Mouse (Mus musculus) kidney, adult 2 months (tissue): Measurements from ENCODE around the gene Cacna1d. TPM values are rescaled to one million over a fixed set of nuclear protein-coding genes. Genes with fewer than 3 reads are reported as not detected.

Experiments used
- DNase-seq: peaks from one replicate; pipeline ENCODE4 v3.0.0; 2021
- H3K27ac ChIP-seq: fragments of 200-500 bp; 2 replicates; pipeline ENCODE4 v1.5.1; 2012; ENCODE audit warnings: low read depth, low read length, control low read depth, inconsistent platforms; ENCODE audit not compliant: insufficient read depth
- H3K27me3 ChIP-seq: fragments of 200-500 bp; replicated peaks from 2 replicates; pipeline ENCODE4 v1.6.1; 2012; ENCODE audit warnings: mild to moderate bottlenecking, moderate library complexity, low read length, inconsistent platforms; ENCODE audit not compliant: control insufficient read depth, insufficient read depth
- H3K36me3 ChIP-seq: fragments of 200-500 bp; 2 replicates; pipeline ENCODE4 v1.6.1; 2012; ENCODE audit warnings: mild to moderate bottlenecking, moderate library complexity, low read length, inconsistent platforms; ENCODE audit not compliant: control insufficient read depth, insufficient read depth
- H3K4me1 ChIP-seq: fragments of 200-500 bp; 2 replicates; pipeline ENCODE4 v1.6.1; 2011; ENCODE audit warnings: low read length; ENCODE audit not compliant: control insufficient read depth, insufficient read depth
- H3K4me3 ChIP-seq: fragments of 200-500 bp; 2 replicates; pipeline ENCODE4 v1.5.1; 2011; ENCODE audit warnings: mild to moderate bottlenecking, low read depth, low read length, control low read depth; ENCODE audit not compliant: insufficient read depth
- CTCF ChIP-seq: fragments of 200-500 bp; conservative IDR thresholded peaks from 2 replicates; pipeline ENCODE4 v1.5.1; 2011; ENCODE audit warnings: low read depth, mild to moderate bottlenecking, control low read depth, low read length, moderate library complexity, mixed read lengths; ENCODE audit not compliant: insufficient read depth, insufficient read length
- POLR2A ChIP-seq: fragments of 200-500 bp; IDR thresholded peaks from one replicate; pipeline ENCODE4 v1.6.1; 2011; ENCODE audit warnings: low read depth, low read length, control low read depth
- WGBS: fragments of 180-500 bp; shearing (Covaris S2); methylation state at CpG from one replicate; pipeline ENCODE4 v1.1.7; 2018; 5-methylcytosine and 5-hydroxymethylcytosine counted together
- polyA plus RNA-seq: library from polyadenylated mRNA; depleted of rRNA; stranded (reverse); fragments of >200 nt; gene quantifications from 2 replicates; pipeline ENCODE4 v1.2.3, GENCODE M21; 2012

Cacna1d gene
- polyA plus RNA-seq, 1 experiment: 4.0 TPM

GRCm38 (mm10) chr14:30297492-30297891 lies 193.8 kb downstream of the Cacna1d start:
- 95% methylated on average over 11 of the region's 11 CpGs for WGBS
- no peak overlapping the region for H3K4me3 ChIP-seq
- DNase-seq: no peak
- no peaks in the 10 kb centered on the region for H3K27me3 ChIP-seq
- no peak overlapping the region for H3K27ac ChIP-seq
- H3K36me3 ChIP-seq: no peaks in the 10 kb centered on the region
- TF ChIP-seq CTCF (no peak), POLR2A (no peak)
- no peaks in the 10 kb centered on the region for H3K4me1 ChIP-seq

- no peak overlapping the region for H3K4me3 ChIP-seq
- H3K27ac ChIP-seq: no peak overlapping the region
- H3K4me1 ChIP-seq: no peaks in the 10 kb centered on the region
- DNase-seq: no peak
- TF ChIP-seq CTCF: no peak
- no peak for TF ChIP-seq POLR2A
- H3K27me3 ChIP-seq: no peaks in the 10 kb centered on the region
- 44% methylated on average over 1 of the region's 1 CpGs for WGBS
- H3K36me3 ChIP-seq: no peaks in the 10 kb centered on the region
These were observed 199.2 kb downstream of the Cacna1d start for GRCm38 (mm10) chr14:30292135-30292463.

DNA sequence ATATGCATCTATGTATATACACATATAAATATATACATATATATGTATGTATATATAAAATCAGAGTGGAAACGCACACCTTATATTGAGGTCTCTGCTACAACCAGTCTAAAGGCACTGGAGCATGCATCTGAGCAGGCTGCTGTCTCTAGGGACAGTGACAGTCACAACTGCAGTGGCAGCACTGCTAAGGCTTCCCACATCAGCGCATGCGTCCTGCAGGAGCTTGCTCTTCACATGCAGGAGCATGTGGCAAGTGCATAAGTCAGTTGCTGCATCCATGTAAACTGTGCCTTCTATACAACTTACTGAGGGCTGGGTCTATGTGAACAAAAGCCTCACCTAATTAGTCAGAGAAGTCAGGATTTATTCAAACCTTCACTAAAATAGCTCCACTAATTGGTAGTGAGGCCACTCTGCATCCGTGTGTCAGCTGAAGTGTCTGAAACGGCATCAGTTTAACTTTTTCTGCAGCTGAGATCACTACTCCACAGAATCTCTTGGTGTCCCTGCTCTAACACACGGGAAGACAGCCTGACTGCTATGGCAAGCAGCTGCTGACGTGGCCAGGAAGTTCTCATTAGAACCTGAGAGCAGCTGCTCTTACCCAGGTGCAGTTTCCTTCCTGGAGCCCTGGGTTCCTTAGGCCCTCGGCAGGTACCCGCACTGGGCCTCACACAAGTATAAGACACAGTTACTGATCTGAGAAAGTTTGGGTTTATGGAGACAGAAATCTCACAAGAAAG lies 199.7 kb downstream of the Cacna1d start:
- 59% methylated on average over 9 of the region's 9 CpGs for WGBS
- H3K27ac ChIP-seq: no peak overlapping the region
- DNase-seq: no peak
- no peaks in the 10 kb centered on the region for H3K4me1 ChIP-seq
- TF ChIP-seq POLR2A: no peak
- TF ChIP-seq CTCF: no peak
- no peak overlapping the region for H3K4me3 ChIP-seq
- H3K36me3 ChIP-seq: no peaks in the 10 kb centered on the region
- H3K27me3 ChIP-seq: no peaks in the 10 kb centered on the region

GRCm38 (mm10) chr14:30284446-30284845 lies 206.8 kb downstream of the Cacna1d start:
- Histone ChIP-seq H3K4me3 (no peak overlapping the region), H3K36me3 (no peaks in the 10 kb centered on the region), H3K27me3 (no peaks in the 10 kb centered on the region), H3K27ac (no peak overlapping the region), H3K4me1 (no peaks in the 10 kb centered on the region)
- WGBS: 52% methylated on average over 10 of the region's 10 CpGs
- TF ChIP-seq POLR2A (no peak), CTCF (no peak)
- no peak for DNase-seq

DNA sequence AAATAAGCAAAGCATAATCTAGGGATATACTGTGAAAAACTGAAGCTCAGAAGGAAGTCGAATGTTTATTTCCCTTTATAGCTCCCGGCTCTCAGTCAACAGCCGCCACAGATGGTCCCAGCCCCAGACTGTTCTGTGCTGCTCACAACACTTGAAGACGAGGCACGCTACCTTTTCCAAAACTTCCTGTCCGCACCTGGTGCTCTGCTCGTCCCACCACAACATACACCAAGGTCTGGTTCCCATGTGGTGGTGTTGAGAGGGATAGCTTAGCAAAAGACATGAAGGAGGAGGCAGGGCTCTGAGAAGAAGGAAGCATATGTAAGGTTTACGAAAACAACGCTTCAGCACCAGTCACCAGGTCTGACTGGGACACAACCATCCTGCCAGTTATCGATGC lies 207.2 kb downstream of the Cacna1d start:
- no peak overlapping the region for H3K4me3 ChIP-seq
- no peaks in the 10 kb centered on the region for H3K4me1 ChIP-seq
- WGBS: 58% methylated on average over 10 of the region's 10 CpGs
- H3K27ac ChIP-seq: no peak overlapping the region
- TF ChIP-seq POLR2A (no peak), CTCF (no peak)
- no peak for DNase-seq
- H3K36me3 ChIP-seq: no peaks in the 10 kb centered on the region
- no peaks in the 10 kb centered on the region for H3K27me3 ChIP-seq

DNA sequence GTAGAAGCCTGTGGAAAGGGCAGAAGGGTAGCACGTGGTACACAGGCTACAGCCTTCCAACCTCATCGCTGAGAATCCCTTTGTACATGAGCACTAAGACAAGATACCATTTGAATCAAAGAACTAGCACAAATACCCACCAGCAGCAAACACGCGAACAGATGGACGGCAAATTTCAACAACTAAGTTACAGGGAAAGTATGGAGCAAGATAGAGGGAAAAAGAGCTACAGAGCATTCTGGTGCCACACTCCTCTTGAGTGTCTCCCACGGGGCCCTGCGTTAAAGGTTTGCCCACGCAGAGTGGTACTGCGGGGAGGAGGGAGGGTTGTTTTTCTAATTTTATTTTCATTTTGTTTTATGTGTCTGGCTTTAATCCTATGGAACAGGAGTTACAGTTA lies 215.7 kb downstream of the Cacna1d start:
- DNase-seq: no peak
- H3K4me1 ChIP-seq: no peaks in the 10 kb centered on the region
- 91% methylated on average over 9 of the region's 9 CpGs for WGBS
- H3K27ac ChIP-seq: no peak overlapping the region
- H3K4me3 ChIP-seq: no peak overlapping the region
- TF ChIP-seq CTCF (no peak), POLR2A (no peak)
- no peaks in the 10 kb centered on the region for H3K36me3 ChIP-seq
- no peaks in the 10 kb centered on the region for H3K27me3 ChIP-seq

DNA sequence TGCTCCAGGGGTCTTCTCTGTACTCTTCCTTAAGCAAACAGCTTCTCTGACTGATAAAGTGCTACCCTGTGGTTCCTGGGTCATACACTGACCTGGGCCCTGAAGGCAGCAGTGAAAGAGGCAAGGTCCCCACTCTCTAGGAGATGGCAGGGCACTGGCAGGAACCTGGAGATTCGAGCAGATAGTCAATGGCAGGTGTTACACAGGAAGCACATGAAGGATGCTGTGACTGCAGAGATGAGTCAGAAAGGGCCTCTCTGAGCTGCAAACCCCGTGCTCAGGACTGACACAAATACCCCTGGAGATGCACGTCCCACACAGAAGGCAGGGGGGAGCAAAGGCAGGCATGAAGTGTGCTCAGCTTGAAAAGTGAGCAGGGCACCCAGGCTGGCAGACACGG lies 218.3 kb downstream of the Cacna1d start:
- Histone ChIP-seq H3K27me3 (no peaks in the 10 kb centered on the region), H3K4me3 (no peak overlapping the region), H3K27ac (no peak overlapping the region), H3K36me3 (no peaks in the 10 kb centered on the region), H3K4me1 (no peaks in the 10 kb centered on the region)
- DNase-seq: no peak
- TF ChIP-seq POLR2A: no peak
- TF ChIP-seq CTCF: no peak
- 81% methylated on average over 4 of the region's 4 CpGs for WGBS
